Mouse (Mus musculus): Measurements from ENCODE around the gene Gm8871. TPM values are rescaled to one million over a fixed set of nuclear protein-coding genes. Genes with fewer than 3 reads are reported as not detected.
"Not testable (repeated sequence)": the region's sequence is repeated elsewhere in the genome, so short reads cannot be mapped to it uniquely, and the experiment has no call there.

The Gm8871 gene
- total RNA-seq (2014; rRNA removed), result not detected in 2 replicates
- polyA plus RNA-seq (2012; rRNA removed), result not detected in 2 replicates

DNA sequence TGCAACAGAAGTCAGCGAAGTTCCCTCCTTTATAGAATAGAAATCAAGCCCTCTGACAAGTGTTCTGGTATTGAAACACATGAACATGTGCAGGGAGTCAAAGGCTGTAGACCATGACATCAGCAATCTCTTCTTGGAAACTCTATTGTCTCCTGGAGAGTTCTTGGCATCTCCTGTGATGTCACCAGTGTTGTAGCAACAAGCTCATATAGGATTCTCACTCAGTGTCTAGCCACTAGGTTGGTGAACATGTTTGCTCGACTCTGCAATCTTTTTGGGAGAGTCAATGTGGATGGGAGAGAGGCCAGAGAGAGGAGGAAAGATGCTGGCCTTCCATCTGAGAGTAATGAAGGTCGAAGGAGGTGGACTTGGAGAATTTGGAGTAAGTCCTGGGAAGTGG lies at the start of gene Gm8871, which contains the start of gene Gm8857:
Gm8871 (plus strand) TSS at position 301 of the 400 bp plus-strand sequence.
Gm8857 (plus strand) TSS at position 303 of the 400 bp plus-strand sequence.
- H3K79me2 ChIP-seq (ENCODE audit: control insufficient read depth, insufficient read depth, low read length); H3K27me3 ChIP-seq (ENCODE audit: control insufficient read depth, insufficient read depth, low read length); H3K4me1 ChIP-seq (ENCODE audit: control insufficient read depth, insufficient read depth, low read length); H3K4me3 ChIP-seq (ENCODE audit: insufficient read depth, low read depth, low read length); H3K27ac ChIP-seq (replicated peaks; ENCODE audit: insufficient read depth, low read depth, low read length); H3K36me3 ChIP-seq (ENCODE audit: control insufficient read depth, insufficient read depth, low read length); DNase-seq (ENCODE audit: extremely low read depth, low read depth, low spot score); H3K9ac ChIP-seq (ENCODE audit: low read depth, low read length): not testable (repeated sequence)
- 57% methylated on average over 3 of the region's 3 CpGs for WGBS

- WGBS, result 73% methylated on average over 2 of the region's 2 CpGs
- H3K27me3 ChIP-seq (ENCODE audit: control insufficient read depth, insufficient read depth, low read length); H3K4me3 ChIP-seq (ENCODE audit: insufficient read depth, low read depth, low read length); DNase-seq (ENCODE audit: extremely low read depth, low read depth, low spot score); H3K27ac ChIP-seq (replicated peaks; ENCODE audit: insufficient read depth, low read depth, low read length); H3K9ac ChIP-seq (ENCODE audit: low read depth, low read length); H3K79me2 ChIP-seq (ENCODE audit: control insufficient read depth, insufficient read depth, low read length); H3K36me3 ChIP-seq (ENCODE audit: control insufficient read depth, insufficient read depth, low read length); H3K4me1 ChIP-seq (ENCODE audit: control insufficient read depth, insufficient read depth, low read length): not testable (repeated sequence)
Measured at GRCm38 (mm10) chr5:10953512-10953911, 5.9 kb downstream of the Gm8871 start.

DNA sequence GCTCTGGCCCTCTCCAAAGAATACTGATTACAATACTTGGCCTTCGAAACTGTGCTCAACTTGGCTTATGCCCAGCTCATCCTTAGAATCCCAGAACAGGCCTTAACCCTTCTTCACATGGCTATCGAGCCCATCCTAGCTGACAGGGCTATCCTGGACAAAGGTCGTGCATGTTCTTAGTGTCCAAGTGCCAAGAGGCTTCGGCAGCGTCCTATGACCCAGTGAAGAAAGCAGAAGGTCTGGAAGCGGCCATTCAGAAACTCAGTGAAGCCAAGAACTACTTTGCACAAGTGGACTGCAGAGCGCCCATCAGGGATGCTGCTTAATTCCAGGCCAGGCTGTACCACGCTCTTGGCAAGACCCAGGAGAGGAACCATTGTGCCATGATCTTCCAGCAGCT lies 10.5 kb downstream of the Gm8871 start:
- DNase-seq (ENCODE audit: extremely low read depth, low read depth, low spot score), result not testable (repeated sequence)
- 75% methylated on average over 6 of the region's 8 CpGs for WGBS

More for the DNA sequence above, 10.5 kb downstream of the Gm8871 start:
- H3K27ac ChIP-seq (replicated peaks; ENCODE audit: insufficient read depth, low read depth, low read length); H3K79me2 ChIP-seq (ENCODE audit: control insufficient read depth, insufficient read depth, low read length); H3K4me3 ChIP-seq (ENCODE audit: insufficient read depth, low read depth, low read length); H3K27me3 ChIP-seq (ENCODE audit: control insufficient read depth, insufficient read depth, low read length); H3K4me1 ChIP-seq (ENCODE audit: control insufficient read depth, insufficient read depth, low read length); H3K36me3 ChIP-seq (ENCODE audit: control insufficient read depth, insufficient read depth, low read length); H3K9ac ChIP-seq (ENCODE audit: low read depth, low read length): not testable (repeated sequence)

Other genes starting within 250 kb of the Gm8871 start
- gene Gm8857, start within 50 bp of the Gm8871 start, total RNA-seq (2014; rRNA removed), result not detected in 2 replicates
- gene Gm8857, start within 50 bp of the Gm8871 start, polyA plus RNA-seq (2012; rRNA removed), result not detected in 2 replicates
- gene Gm8879, start 179.8 kb downstream of the Gm8871 start, total RNA-seq (2014; rRNA removed), result not detected in 2 replicates
- gene Gm8879, start 179.8 kb downstream of the Gm8871 start, polyA plus RNA-seq (2012; rRNA removed), result not detected in 2 replicates
- not detected in 2 replicates for gene Gm5861, start 235.3 kb downstream of the Gm8871 start, total RNA-seq (2014; rRNA removed)
- not detected in 2 replicates for gene Gm5861, start 235.3 kb downstream of the Gm8871 start, polyA plus RNA-seq (2012; rRNA removed)

All from liver, adult 2 months (tissue).